Mouse (Mus musculus): ENCODE data around the gene Adam17.

DNA sequence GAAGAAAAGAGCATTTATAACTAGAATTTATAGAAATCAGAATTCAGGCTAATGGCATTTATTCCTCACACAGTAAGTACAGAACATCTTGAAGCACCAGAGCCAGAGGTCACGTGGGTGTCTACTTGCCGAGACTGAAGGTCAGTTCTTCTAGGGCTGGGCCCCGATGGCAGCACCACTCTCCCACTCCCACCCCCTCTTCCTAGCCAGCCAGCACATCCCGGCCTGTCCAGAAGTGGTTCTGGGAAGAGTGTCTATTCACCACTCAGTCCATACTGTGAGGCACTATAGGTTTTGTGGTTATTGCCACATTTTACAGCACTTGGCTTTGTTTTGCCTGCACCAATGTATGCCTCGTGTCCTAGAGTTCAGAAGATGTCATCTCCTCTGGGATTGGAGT lies 49.3 kb downstream of the Adam17 start:
- TF ChIP-seq CTCF (IDR thresholded peaks at IDR 0.05; ENCODE audit: low read depth, low read length) (no peak), POLR2A (IDR thresholded peaks at IDR 0.05; ENCODE audit: extremely low read depth, insufficient read depth, low read length) (no peak)
